Mouse (Mus musculus) forelimb bud, embryonic 11.5 days (tissue): ENCODE measurements around the gene Brinp3.

Source experiments
- DNase-seq: peaks from one replicate; pipeline ENCODE4 v3.0.0-alpha.2; 2012; ENCODE audit warnings: low read depth, low spot score

The Brinp3 gene

GRCm38 (mm10) chr1:146792826-146793225, 298.3 kb downstream of the Brinp3 start:
- no peak for DNase-seq

DNA sequence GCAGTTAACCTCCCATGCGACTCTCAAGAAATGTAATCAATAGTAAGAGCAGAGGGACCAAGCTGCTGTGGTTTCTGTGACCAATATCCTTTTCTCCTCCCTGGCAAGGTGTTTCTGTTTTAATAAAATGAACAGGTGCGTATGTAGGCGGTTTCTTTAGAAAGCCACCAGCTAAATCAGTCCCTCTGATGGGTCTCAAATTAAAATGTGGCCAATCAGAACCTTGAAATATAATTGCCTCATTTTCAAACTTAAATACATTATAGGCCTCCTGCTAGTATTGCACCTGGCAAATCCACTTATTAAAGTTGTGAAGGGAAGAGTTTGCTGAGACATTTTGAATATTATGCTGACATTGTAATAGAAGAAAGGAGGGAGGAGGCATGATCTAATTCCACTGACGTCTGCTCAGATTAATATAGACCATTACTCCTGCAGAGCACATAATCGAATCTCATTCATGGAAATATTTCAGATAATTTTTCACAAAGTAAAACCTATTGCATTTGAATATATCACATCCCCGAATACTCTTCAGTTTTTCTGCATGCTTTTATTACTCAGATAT, 305.5 kb downstream of the Brinp3 start:
- DNase-seq = no peak

- no peak for DNase-seq
Measured at GRCm38 (mm10) chr1:146801821-146802220, 307.3 kb downstream of the Brinp3 start.

DNA sequence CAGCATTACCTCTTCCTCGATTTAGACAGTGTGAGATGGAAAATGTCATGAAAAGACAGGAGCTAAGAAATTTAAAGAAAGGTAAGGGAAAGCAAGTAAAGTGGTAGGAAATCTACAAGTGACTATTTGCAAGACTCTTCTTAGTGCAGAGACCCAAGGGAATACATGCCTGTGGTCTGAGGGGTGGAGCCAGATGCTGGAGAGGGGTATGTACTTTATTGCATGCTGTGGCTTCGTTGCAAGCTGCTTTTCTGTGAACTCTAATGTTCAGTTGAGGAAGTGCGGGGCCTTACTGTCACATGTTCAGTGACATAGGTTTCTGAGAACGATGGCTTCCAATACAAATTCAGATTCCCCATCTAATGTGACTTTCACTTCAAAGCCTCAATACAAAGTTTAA, 313.2 kb downstream of the Brinp3 start:
- DNase-seq = no peak

GRCm38 (mm10) chr1:146833888-146834287, 339.3 kb downstream of the Brinp3 start:
- DNase-seq = no peak

- DNase-seq = no peak
Measured at GRCm38 (mm10) chr1:146844087-146844486, 349.5 kb downstream of the Brinp3 start.

DNA sequence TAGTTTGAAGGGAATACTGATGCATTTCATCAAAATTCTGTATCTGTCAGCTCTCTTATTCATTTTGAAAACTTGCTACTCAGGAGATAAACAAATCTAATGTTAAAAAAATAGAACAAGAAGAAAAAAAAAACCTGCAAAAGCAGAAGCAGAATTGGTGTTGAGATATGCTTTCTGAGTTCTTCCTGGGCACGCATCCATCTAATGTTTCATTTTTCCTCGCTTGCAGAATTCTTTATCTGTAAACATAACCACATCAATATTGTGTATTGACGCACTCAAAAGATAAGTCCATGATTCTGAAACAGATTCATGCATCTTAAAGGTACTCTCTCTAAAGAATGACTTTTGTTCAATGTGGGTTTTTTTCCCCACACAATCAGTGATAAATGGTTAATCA, 354.3 kb downstream of the Brinp3 start:
- no peak for DNase-seq

DNA sequence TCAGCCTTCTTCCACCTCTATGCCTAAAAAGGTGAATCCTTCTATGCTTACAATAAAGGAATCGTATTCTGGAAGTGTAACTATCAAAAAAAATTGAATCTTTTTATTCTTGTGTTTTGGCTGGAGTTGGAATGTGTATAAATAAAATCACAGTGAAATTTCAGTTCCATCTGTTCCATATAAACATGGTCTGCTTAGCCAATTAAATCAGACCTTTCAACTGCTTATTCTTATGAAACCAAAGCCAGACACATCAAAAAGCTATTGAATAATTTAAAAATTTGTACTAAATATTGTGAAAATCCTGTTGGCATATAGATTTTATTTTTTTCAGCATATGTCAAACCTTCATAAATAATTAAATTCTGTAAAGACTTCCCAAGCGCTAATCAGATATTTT, 355.6 kb downstream of the Brinp3 start:
- DNase-seq = no peak

GRCm38 (mm10) chr1:146898636-146899035, 404.1 kb downstream of the Brinp3 start:
- no peak for DNase-seq

DNA sequence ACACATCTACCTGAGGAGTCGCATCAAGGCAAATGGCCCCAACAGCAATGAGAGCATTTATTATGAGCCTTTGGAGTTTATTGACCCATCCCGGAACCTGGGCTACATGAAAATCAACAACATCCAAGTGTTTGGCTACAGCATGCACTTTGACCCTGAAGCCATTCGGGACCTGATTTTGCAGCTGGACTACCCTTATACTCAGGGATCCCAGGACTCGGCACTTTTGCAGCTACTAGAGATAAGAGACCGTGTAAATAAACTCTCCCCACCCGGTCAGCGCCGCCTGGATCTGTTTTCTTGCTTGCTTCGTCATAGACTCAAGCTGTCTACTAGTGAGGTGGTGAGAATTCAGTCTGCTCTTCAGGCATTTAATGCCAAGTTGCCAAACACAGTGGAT, 407.1 kb downstream of the Brinp3 start:
- no peak for DNase-seq

GRCm38 (mm10) chr1:146939463-146940389, 445.2 kb downstream of the Brinp3 start:
- no peak for DNase-seq
